Mouse (Mus musculus) testis, adult 2 months (tissue): ENCODE measurements around the gene Abcc5.

ENCODE experiments used
- CTCF ChIP-seq: fragments of 200-500 bp; IDR thresholded peaks from 2 replicates; pipeline ENCODE4 v1.5.1; 2012; ENCODE audit warnings: low read depth, mild to moderate bottlenecking, inconsistent platforms, low read length, moderate library complexity; ENCODE audit not compliant: control insufficient read depth, insufficient read depth, insufficient replicate concordance
- POLR2A ChIP-seq: fragments of 200-500 bp; IDR thresholded peaks from 2 replicates; pipeline ENCODE4 v1.6.1; 2012; ENCODE audit warnings: low read depth, mild to moderate bottlenecking, inconsistent platforms, low read length, moderate library complexity; ENCODE audit not compliant: control insufficient read depth

- no peak for TF ChIP-seq POLR2A
- no peak for TF ChIP-seq CTCF
Observed at GRCm38 (mm10) chr16:20323907-20324306, 102.3 kb downstream of the Abcc5 start.
